Mouse (Mus musculus) liver, embryonic 14.5 days (tissue): ENCODE results near the gene Dstn.

Experiments used
- CTCF ChIP-seq: IDR thresholded peaks from 2 replicates; pipeline ENCODE4 v1.5.1; 2016; ENCODE audit warnings: antibody characterized with exemption, low read depth, control low read depth
- EP300 ChIP-seq: IDR thresholded peaks from 2 replicates; pipeline ENCODE4 v1.6.1; 2016; ENCODE audit warnings: antibody characterized with exemption, low read depth

DNA sequence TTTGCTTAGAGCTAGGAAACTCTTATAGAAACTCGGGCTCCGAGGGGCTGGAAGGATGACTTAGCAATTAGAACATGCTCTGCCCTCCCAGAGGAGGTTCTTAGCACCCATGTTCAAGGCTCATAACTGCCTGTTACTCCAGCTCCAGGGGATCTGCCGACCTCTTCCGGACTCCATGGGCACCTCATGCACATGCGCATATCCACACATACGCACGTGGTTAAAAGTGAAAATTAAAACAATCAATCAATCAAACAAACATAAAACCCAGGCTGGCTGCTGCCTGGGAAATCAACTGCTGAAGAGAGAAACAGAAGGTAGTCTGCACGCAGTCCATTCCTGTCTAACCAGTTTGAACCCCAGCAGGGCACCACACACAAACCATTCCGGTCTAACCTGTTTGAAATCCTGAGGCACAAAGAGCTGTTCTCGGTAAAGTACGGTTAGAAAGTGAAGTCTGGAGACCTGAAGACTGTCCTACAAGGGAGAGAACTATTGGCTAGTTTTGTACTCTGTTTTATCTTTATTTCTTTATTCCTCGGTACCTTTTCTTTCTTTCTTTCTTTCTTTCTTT is 25.2 kb upstream of the Dstn start:
- TF ChIP-seq CTCF: no peak
- TF ChIP-seq EP300: no peak
